Mouse (Mus musculus) intestine, embryonic 14.5 days (tissue): ENCODE measurements around the gene Tacr2. TPM values are rescaled to one million over a fixed set of nuclear protein-coding genes. Genes with fewer than 3 reads are reported as not detected.
A peak's percentile ranks its signal among the peaks of the same experiment; 100 is the strongest.

Source experiments
- ATAC-seq: fragments of 200-750 bp; cut with Nextera tagmentation; replicated peaks from 2 replicates; pipeline ENCODE4 v1.8.0; 2017; ENCODE audit warnings: low read depth, moderate number of reproducible peaks, moderate TSS enrichment, moderate library complexity; ENCODE audit not compliant: low FRiP score, low TSS enrichment
- DNase-seq: peaks from one replicate; pipeline ENCODE4 v3.0.0-alpha.2; 2018; ENCODE audit warnings: low spot score
- H3K27ac ChIP-seq: fragments of 300-500 bp; sonication (generic); 2 replicates; pipeline ENCODE4 v1.5.1; 2014; ENCODE audit warnings: low read depth, mild to moderate bottlenecking, control low read depth
- H3K27me3 ChIP-seq: fragments of 300-500 bp; sonication (generic); replicated peaks from 2 replicates; pipeline ENCODE4 v1.6.1; 2014; ENCODE audit warnings: low read length, control low read depth; ENCODE audit not compliant: control insufficient read depth, insufficient read depth
- H3K36me3 ChIP-seq: fragments of 300-500 bp; sonication (generic); 2 replicates; pipeline ENCODE4 v1.6.1; 2014; ENCODE audit warnings: low read length, control low read depth; ENCODE audit not compliant: control insufficient read depth, insufficient read depth
- H3K4me1 ChIP-seq: fragments of 300-500 bp; sonication (generic); replicated peaks from 2 replicates; pipeline ENCODE4 v1.6.1; 2014; ENCODE audit warnings: low read length, control low read depth, mixed read lengths; ENCODE audit not compliant: control insufficient read depth, insufficient read depth
- H3K4me2 ChIP-seq: fragments of 300-500 bp; sonication (generic); 2 replicates; pipeline ENCODE4 v1.6.1; 2014; ENCODE audit warnings: low read length
- H3K4me3 ChIP-seq: fragments of 300-500 bp; sonication (generic); 2 replicates; pipeline ENCODE4 v1.5.1; 2014; ENCODE audit warnings: low read depth, low read length, control low read depth, mixed read lengths
- H3K9ac ChIP-seq: fragments of 300-500 bp; sonication (generic); 2 replicates; pipeline ENCODE4 v1.6.1; 2014; ENCODE audit warnings: mild to moderate bottlenecking, low read length
- H3K9me3 ChIP-seq: fragments of 300-500 bp; sonication (generic); 2 replicates; pipeline ENCODE4 v1.6.1; 2016; ENCODE audit warnings: low read length, control low read depth; ENCODE audit not compliant: control insufficient read depth
- WGBS: fragments of 180-500 bp; shearing (Covaris S2); extraction: QIAGEN DNeasy Blood & Tissue Kit; methylation state at CpG from one replicate; pipeline ENCODE4 v1.1.7; 2014; 5-methylcytosine and 5-hydroxymethylcytosine counted together
- polyA plus RNA-seq: library from polyadenylated mRNA; unstranded; fragments of >200 nt; fragmentation: Nextera tagmentation; extraction: Ambion mirVana; gene quantifications from 2 replicates; pipeline ENCODE4 v1.2.1, GENCODE M21; 2014

Gene Tacr2
- polyA plus RNA-seq, 1 experiment from 2014 or later = 0.50 TPM

- 36% methylated on average over 4 of the region's 4 CpGs for WGBS
Observed at GRCm38 (mm10) chr10:62275235-62275634, 23.0 kb downstream of the Tacr2 start.

GRCm38 (mm10) chr10:62277499-62278293, 25.5 kb downstream of the Tacr2 start:
- Histone ChIP-seq H3K4me1 (no peaks in the 10 kb centered on the region), H3K9me3 (peaks cover 4% of the 10 kb centered on the region; the same call in 1 of the 2 replicates), H3K36me3 (peaks cover 27% of the 10 kb centered on the region), H3K27me3 (no peaks in the 10 kb centered on the region), H3K9ac (no peak overlapping the region), H3K4me2 (no peak overlapping the region), H3K27ac (no peak overlapping the region), H3K4me3 (no peak overlapping the region)
- 88% methylated on average over 17 of the region's 19 CpGs for WGBS
- ATAC-seq (no peak), DNase-seq (no peak)

More at GRCm38 (mm10) chr10:62275235-62275634, 23.0 kb downstream of the Tacr2 start:
- Histone ChIP-seq H3K4me3 (no peak overlapping the region), H3K9me3 (peaks cover 2% of the 10 kb centered on the region; the same call in 1 of the 2 replicates), H3K36me3 (peaks cover 22% of the 10 kb centered on the region), H3K27me3 (no peaks in the 10 kb centered on the region), H3K27ac (no peak overlapping the region), H3K9ac (no peak overlapping the region), H3K4me2 (no peak overlapping the region), H3K4me1 (no peaks in the 10 kb centered on the region)
- ATAC-seq (no peak), DNase-seq (peak; percentile 96)

GRCm38 (mm10) chr10:62279066-62279465, 26.8 kb downstream of the Tacr2 start:
- H3K27me3 ChIP-seq = no peaks in the 10 kb centered on the region
- WGBS = 63% methylated on average over 3 of the region's 3 CpGs
- H3K36me3 ChIP-seq = peaks cover 35% of the 10 kb centered on the region
- H3K4me3 ChIP-seq = no peak overlapping the region
- H3K9ac ChIP-seq = no peak overlapping the region
- DNase-seq = no peak
- no peaks in the 10 kb centered on the region for H3K4me1 ChIP-seq
- peaks cover 4% of the 10 kb centered on the region; the same call in 1 of the 2 replicates for H3K9me3 ChIP-seq
- H3K4me2 ChIP-seq = no peak overlapping the region
- no peak for ATAC-seq
- no peak overlapping the region for H3K27ac ChIP-seq

- H3K27ac ChIP-seq = no peak overlapping the region
- WGBS = 77% methylated on average over 4 of the region's 4 CpGs
Observed at GRCm38 (mm10) chr10:62279671-62280070, 27.4 kb downstream of the Tacr2 start.

GRCm38 (mm10) chr10:62282782-62283181, 30.5 kb downstream of the Tacr2 start:
- Histone ChIP-seq H3K27me3 (no peaks in the 10 kb centered on the region), H3K9ac (no peak overlapping the region), H3K27ac (no peak overlapping the region), H3K9me3 (peaks cover 4% of the 10 kb centered on the region; the same call in 1 of the 2 replicates), H3K4me2 (no peak overlapping the region), H3K36me3 (peaks cover 48% of the 10 kb centered on the region), H3K4me1 (no peaks in the 10 kb centered on the region), H3K4me3 (no peak overlapping the region)
- 64% methylated on average over 9 of the region's 9 CpGs for WGBS
- ATAC-seq = no peak
- DNase-seq = no peak

More at GRCm38 (mm10) chr10:62279671-62280070, 27.4 kb downstream of the Tacr2 start:
- DNase-seq (no peak), ATAC-seq (no peak)
- Histone ChIP-seq H3K4me2 (no peak overlapping the region), H3K4me3 (no peak overlapping the region), H3K9me3 (peaks cover 4% of the 10 kb centered on the region; the same call in 1 of the 2 replicates), H3K27me3 (no peaks in the 10 kb centered on the region), H3K36me3 (peaks cover 33% of the 10 kb centered on the region), H3K4me1 (no peaks in the 10 kb centered on the region), H3K9ac (no peak overlapping the region)

GRCm38 (mm10) chr10:62283206-62283792, 31.1 kb downstream of the Tacr2 start:
- no peak overlapping the region for H3K9ac ChIP-seq
- 92% methylated on average over 4 of the region's 4 CpGs for WGBS
- H3K9me3 ChIP-seq = peaks cover 4% of the 10 kb centered on the region; the same call in 1 of the 2 replicates
- peaks cover 48% of the 10 kb centered on the region for H3K36me3 ChIP-seq
- DNase-seq (no peak), ATAC-seq (no peak)
- H3K27me3 ChIP-seq = no peaks in the 10 kb centered on the region
- H3K4me1 ChIP-seq = no peaks in the 10 kb centered on the region
- no peak overlapping the region for H3K4me2 ChIP-seq
- H3K4me3 ChIP-seq = no peak overlapping the region
- H3K27ac ChIP-seq = no peak overlapping the region

- WGBS = 75% methylated on average over 6 of the region's 6 CpGs
- H3K27ac ChIP-seq = no peak overlapping the region
- no peak overlapping the region for H3K4me3 ChIP-seq
- H3K4me2 ChIP-seq = no peak overlapping the region
- H3K9me3 ChIP-seq = no peaks in the 10 kb centered on the region
- H3K9ac ChIP-seq = no peak overlapping the region
- ATAC-seq (no peak), DNase-seq (no peak)
- no peaks in the 10 kb centered on the region for H3K27me3 ChIP-seq
- peaks cover 45% of the 10 kb centered on the region for H3K36me3 ChIP-seq
- H3K4me1 ChIP-seq = no peaks in the 10 kb centered on the region
Observed at GRCm38 (mm10) chr10:62287460-62288124, 35.4 kb downstream of the Tacr2 start.

GRCm38 (mm10) chr10:62294112-62294511, 41.9 kb downstream of the Tacr2 start:
- Histone ChIP-seq H3K36me3 (peaks cover 24% of the 10 kb centered on the region), H3K27me3 (no peaks in the 10 kb centered on the region), H3K27ac (no peak overlapping the region), H3K9ac (no peak overlapping the region), H3K4me3 (no peak overlapping the region), H3K4me1 (no peaks in the 10 kb centered on the region), H3K4me2 (no peak overlapping the region), H3K9me3 (no peaks in the 10 kb centered on the region)
- 80% methylated on average over 4 of the region's 4 CpGs for WGBS
- DNase-seq (no peak), ATAC-seq (no peak)
